13 mouse cellular contexts compared by ENCODE assay signal in the genomic region with DNA sequence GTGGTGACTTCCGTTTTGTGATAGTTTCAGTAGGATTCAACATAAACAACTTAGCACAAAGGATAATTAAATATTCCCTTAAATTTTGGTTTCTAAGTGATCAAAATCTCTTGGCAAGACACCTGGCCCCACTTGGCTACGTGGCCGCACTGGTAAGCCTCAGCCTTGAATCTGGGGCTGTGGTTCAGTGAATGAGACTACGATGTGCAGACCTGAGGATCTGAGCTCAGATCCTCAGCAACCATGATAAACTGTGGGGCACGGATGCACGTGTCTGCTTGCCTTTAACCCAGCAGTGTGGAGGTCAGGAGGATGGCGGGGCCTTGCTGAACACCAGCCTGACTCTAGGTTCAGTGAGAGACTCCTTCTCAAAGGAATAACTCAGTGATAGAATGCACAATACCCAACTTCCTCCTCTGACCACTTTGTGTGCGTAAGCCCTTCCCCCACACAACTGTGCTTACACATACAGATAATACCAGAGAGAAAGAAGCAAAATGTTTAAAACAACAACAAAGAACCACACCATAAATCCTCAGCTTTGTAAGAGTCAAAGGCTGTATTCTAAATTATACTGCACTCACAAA. TPM values are rescaled to one million over a fixed set of nuclear protein-coding genes. Genes with fewer than 3 reads are reported as not detected.
A peak's percentile ranks its signal among the peaks of the same experiment; 100 is the strongest.
DNase-seq lines count a peak whose midpoint lies in the region; ATAC-seq and TF ChIP-seq lines count a peak whose summit lies in the region.
"Had no signal": no experiment of that assay in that cellular context is flagged by ENCODE, and none has a peak within 500 bp of the region (broad histone marks: within the 10 kb centered on the region; RNA-seq: fewer than 3 reads in every experiment).

No protein-coding gene starts in this region.

- ATAC-seq in forebrain, embryonic 15.5 days (replicated peaks): no peak
- ATAC-seq in intestine, embryonic 16.5 days: no peak

- H3K9me3 ChIP-seq in forebrain, embryonic 15.5 days: no peaks in the 10 kb centered on the region
- no peaks in the 10 kb centered on the region for H3K9me3 ChIP-seq in forebrain, embryonic 10.5 days
- H3K9me3 ChIP-seq in intestine, embryonic 16.5 days (ENCODE audit: control insufficient read depth, low read length): no peaks in the 10 kb centered on the region
- H3K9me3 ChIP-seq: heart, embryonic 12.5 days; limb, embryonic 13.5 days; lung, embryonic 15.5 days had no signal

- H3K27me3 ChIP-seq in forebrain, embryonic 15.5 days: no peaks in the 10 kb centered on the region
- no peaks in the 10 kb centered on the region for H3K27me3 ChIP-seq in forebrain, embryonic 10.5 days (ENCODE audit: poor library complexity, severe bottlenecking)
- no peaks in the 10 kb centered on the region for H3K27me3 ChIP-seq in intestine, embryonic 16.5 days (replicated peaks; ENCODE audit: control insufficient read depth, insufficient read depth, low read length)
- H3K27me3 ChIP-seq: heart, embryonic 12.5 days; limb, embryonic 13.5 days; lung, embryonic 15.5 days had no signal

- no peak overlapping the region for H3K4me3 ChIP-seq in forebrain, embryonic 15.5 days
- no peak overlapping the region for H3K4me3 ChIP-seq in forebrain, embryonic 10.5 days
- H3K4me3 ChIP-seq in layer of hippocampus, adult 2 months: no peak overlapping the region
- no peak overlapping the region for H3K4me3 ChIP-seq in bone marrow macrophage, adult 2 months (ENCODE audit: insufficient read depth, low read length)
- H3K4me3 ChIP-seq in intestine, embryonic 16.5 days (ENCODE audit: low read length): no peak overlapping the region
- H3K4me3 ChIP-seq: heart, embryonic 12.5 days; limb, embryonic 13.5 days; lung, embryonic 15.5 days; myocyte had no signal

- 88% methylated on average over 8 of the region's 8 CpGs for WGBS in forebrain, embryonic 15.5 days
- WGBS in forebrain, embryonic 10.5 days: 95% methylated on average over 8 of the region's 8 CpGs
- WGBS in intestine, embryonic 16.5 days: 89% methylated on average over 8 of the region's 8 CpGs

- H3K36me3 ChIP-seq in forebrain, embryonic 15.5 days: peaks cover 35% of the 10 kb centered on the region
- H3K36me3 ChIP-seq in forebrain, embryonic 10.5 days (replicated peaks): peaks cover 100% of the 10 kb centered on the region
- H3K36me3 ChIP-seq in intestine, embryonic 16.5 days (ENCODE audit: control insufficient read depth, insufficient read depth, low read length): peaks cover 27% of the 10 kb centered on the region

- no peak for TF ChIP-seq CTCF in layer of hippocampus, adult 2 months (conservative IDR thresholded peaks at IDR 0.05)
- no peak for TF ChIP-seq CTCF in bone marrow macrophage, adult 2 months (IDR thresholded peaks at IDR 0.05; ENCODE audit: low read depth, low read length)

- H3K4me2 ChIP-seq in forebrain, embryonic 15.5 days (replicated peaks): no peak overlapping the region
- H3K4me2 ChIP-seq in intestine, embryonic 16.5 days (ENCODE audit: low read depth, low read length): no peak overlapping the region
- H3K4me2 ChIP-seq: heart, embryonic 12.5 days; limb, embryonic 13.5 days; lung, embryonic 15.5 days had no signal

- peaks cover 29% of the 10 kb centered on the region for H3K4me1 ChIP-seq in forebrain, embryonic 15.5 days
- no peaks in the 10 kb centered on the region for H3K4me1 ChIP-seq in forebrain, embryonic 10.5 days
- H3K4me1 ChIP-seq in bone marrow macrophage, adult 2 months (ENCODE audit: control insufficient read depth, insufficient read depth, low read length): peaks cover 43% of the 10 kb centered on the region
- no peaks in the 10 kb centered on the region for H3K4me1 ChIP-seq in intestine, embryonic 16.5 days (ENCODE audit: control insufficient read depth, insufficient read depth, low read length)
- H3K4me1 ChIP-seq: heart, embryonic 12.5 days; limb, embryonic 13.5 days; lung, embryonic 15.5 days had no signal

- peak overlapping the region; percentile 83 for H3K27ac ChIP-seq in forebrain, embryonic 15.5 days (replicated peaks)
- H3K27ac ChIP-seq in forebrain, embryonic 10.5 days: no peak overlapping the region
- peak overlapping the region; percentile 66 for H3K27ac ChIP-seq in layer of hippocampus, adult 2 months
- peak overlapping the region; percentile 11; the same call in 1 of the 2 replicates for H3K27ac ChIP-seq in bone marrow macrophage, adult 2 months (ENCODE audit: insufficient read depth, low read depth, low read length)
- peak overlapping the region; percentile 17; the same call in 1 of the 2 replicates for H3K27ac ChIP-seq in intestine, embryonic 16.5 days (ENCODE audit: low read length)
- H3K27ac ChIP-seq: limb, embryonic 13.5 days; lung, embryonic 15.5 days had no signal

- DNase-seq in forebrain, embryonic 10.5 days (ENCODE audit: extremely low spot score, low spot score): no peak
- no peak for DNase-seq in layer of hippocampus, adult 2 months (ENCODE audit: low spot score in 2 of 2)
- no peak for DNase-seq in layer of hippocampus, adult 8-10 months (ENCODE audit: low spot score in 2 of 2)
- DNase-seq in left cerebral cortex, adult 18-20 months (ENCODE audit: low spot score in 2 of 2): no peak
- no peak for DNase-seq in right cerebral cortex, postnatal 36 days (ENCODE audit: low spot score in 2 of 2)
- DNase-seq: kidney, postnatal 25 days had no signal

- no peak overlapping the region for H3K9ac ChIP-seq in forebrain, embryonic 15.5 days (replicated peaks)
- H3K9ac ChIP-seq in intestine, embryonic 16.5 days (ENCODE audit: low read depth, low read length): no peak overlapping the region
- H3K9ac ChIP-seq: heart, embryonic 12.5 days; limb, embryonic 13.5 days; lung, embryonic 15.5 days had no signal

- no peak for TF ChIP-seq POLR2A in bone marrow macrophage, adult 2 months (IDR thresholded peaks at IDR 0.05; ENCODE audit: borderline replicate concordance, low read depth, low read length)

RNA-seq across cellular contexts. Expression of a gene that starts 12.1 kb away (rescaled TPM):
- polyA plus RNA-seq in forebrain, embryonic 15.5 days (2015; fragmentation: Nextera tagmentation; extraction: Ambion mirVana): 460 and 479 TPM in 2 replicates
- polyA plus RNA-seq in forebrain, embryonic 10.5 days (2016; fragmentation: Nextera tagmentation; extraction: Ambion mirVana): 320 and 327 TPM in 2 replicates
- total RNA-seq in layer of hippocampus, adult 2 months (2021): 100 to 1,000 TPM; 206 to 221 TPM
- total RNA-seq in layer of hippocampus, adult 8-10 months (2022): 100 to 1,000 TPM; 195 to 233 (median 212) TPM
- 159 and 174 TPM in 2 replicates for polyA plus RNA-seq in bone marrow macrophage, adult 2 months (2012; ENCODE audit: insufficient read depth, insufficient read length, missing spikeins)
- polyA plus RNA-seq in intestine, embryonic 16.5 days (2015; fragmentation: Nextera tagmentation; extraction: Ambion mirVana): 377 and 385 TPM in 2 replicates
- 100 to 1,000 TPM; 232 to 247 TPM for total RNA-seq in left cerebral cortex, adult 18-20 months (2021)

RNA-seq across cellular contexts. Expression of a gene that starts 16.2 kb away (rescaled TPM):
- polyA plus RNA-seq in forebrain, embryonic 15.5 days (2015; fragmentation: Nextera tagmentation; extraction: Ambion mirVana): 18.9 and 19.0 TPM in 2 replicates
- 56.2 and 61.3 TPM in 2 replicates for polyA plus RNA-seq in forebrain, embryonic 10.5 days (2016; fragmentation: Nextera tagmentation; extraction: Ambion mirVana)
- total RNA-seq in layer of hippocampus, adult 2 months (2021): 10 to 100 TPM; 10.1 to 10.2 TPM
- total RNA-seq in layer of hippocampus, adult 8-10 months (2022): 10 to 100 TPM in 3 of 4 experiments, 1 to 10 TPM in 1; 9.0 to 12.7 (median 11.2) TPM
- 33.4 and 35.1 TPM in 2 replicates for polyA plus RNA-seq in bone marrow macrophage, adult 2 months (2012; ENCODE audit: insufficient read depth, insufficient read length, missing spikeins)
- 51.3 and 55.7 TPM in 2 replicates for polyA plus RNA-seq in intestine, embryonic 16.5 days (2015; fragmentation: Nextera tagmentation; extraction: Ambion mirVana)
- total RNA-seq in left cerebral cortex, adult 18-20 months (2021): 10 to 100 TPM in 1 of 2 experiments, 1 to 10 TPM in 1; 9.8 to 10.4 TPM

RNA-seq across cellular contexts. Expression of a gene that starts 29.9 kb away (rescaled TPM):
- polyA plus RNA-seq in forebrain, embryonic 15.5 days (2015; fragmentation: Nextera tagmentation; extraction: Ambion mirVana): 4.1 and 5.6 TPM in 2 replicates
- 0.23 and 0.32 TPM in 2 replicates for polyA plus RNA-seq in forebrain, embryonic 10.5 days (2016; fragmentation: Nextera tagmentation; extraction: Ambion mirVana)
- 10 to 100 TPM; 40.0 to 40.6 TPM for total RNA-seq in layer of hippocampus, adult 2 months (2021)
- 10 to 100 TPM; 28.4 to 62.4 (median 39.8) TPM for total RNA-seq in layer of hippocampus, adult 8-10 months (2022)
- polyA plus RNA-seq in bone marrow macrophage, adult 2 months (2012; ENCODE audit: insufficient read depth, insufficient read length, missing spikeins): not detected in 2 replicates
- 0.40 and 0.45 TPM in 2 replicates for polyA plus RNA-seq in intestine, embryonic 16.5 days (2015; fragmentation: Nextera tagmentation; extraction: Ambion mirVana)
- total RNA-seq in left cerebral cortex, adult 18-20 months (2021): 10 to 100 TPM; 17.3 to 20.7 TPM

RNA-seq across cellular contexts. Expression of a gene that starts 55.5 kb away (rescaled TPM):
- polyA plus RNA-seq in forebrain, embryonic 15.5 days (2015; fragmentation: Nextera tagmentation; extraction: Ambion mirVana): 6.6 and 7.1 TPM in 2 replicates
- polyA plus RNA-seq in forebrain, embryonic 10.5 days (2016; fragmentation: Nextera tagmentation; extraction: Ambion mirVana): 3.7 and 3.9 TPM in 2 replicates
- total RNA-seq in layer of hippocampus, adult 2 months (2021): 10 to 100 TPM; 13.2 to 14.5 TPM
- total RNA-seq in layer of hippocampus, adult 8-10 months (2022): 10 to 100 TPM; 11.1 to 16.0 (median 13.0) TPM
- 13.4 and 16.3 TPM in 2 replicates for polyA plus RNA-seq in bone marrow macrophage, adult 2 months (2012; ENCODE audit: insufficient read depth, insufficient read length, missing spikeins)
- 4.1 and 4.4 TPM in 2 replicates for polyA plus RNA-seq in intestine, embryonic 16.5 days (2015; fragmentation: Nextera tagmentation; extraction: Ambion mirVana)
- 10 to 100 TPM; 13.7 to 15.1 TPM for total RNA-seq in left cerebral cortex, adult 18-20 months (2021)

RNA-seq across cellular contexts. Expression of a gene that starts 55.8 kb away (rescaled TPM):
- polyA plus RNA-seq in forebrain, embryonic 15.5 days (2015; fragmentation: Nextera tagmentation; extraction: Ambion mirVana): 4.4 and 5.8 TPM in 2 replicates
- polyA plus RNA-seq in forebrain, embryonic 10.5 days (2016; fragmentation: Nextera tagmentation; extraction: Ambion mirVana): 0.83 and 1.7 TPM in 2 replicates
- total RNA-seq in layer of hippocampus, adult 2 months (2021): 10 to 100 TPM; 14.3 to 14.6 TPM
- total RNA-seq in layer of hippocampus, adult 8-10 months (2022): 10 to 100 TPM; 17.7 to 24.2 (median 20.8) TPM
- 33.3 and 39.6 TPM in 2 replicates for polyA plus RNA-seq in bone marrow macrophage, adult 2 months (2012; ENCODE audit: insufficient read depth, insufficient read length, missing spikeins)
- polyA plus RNA-seq in intestine, embryonic 16.5 days (2015; fragmentation: Nextera tagmentation; extraction: Ambion mirVana): 0.54 and 0.60 TPM in 2 replicates
- total RNA-seq in left cerebral cortex, adult 18-20 months (2021): 10 to 100 TPM; 17.2 to 19.3 TPM
